Mouse (Mus musculus) kidney, embryonic 16.5 days (tissue): ENCODE data around the gene Guf1. TPM values are rescaled to one million over a fixed set of nuclear protein-coding genes. Genes with fewer than 3 reads are reported as not detected.

ENCODE experiments used
- ATAC-seq: fragments of 200-750 bp; cut with Nextera tagmentation; 2 replicates; pipeline ENCODE4 v1.8.0; 2017; ENCODE audit warnings: moderate TSS enrichment; ENCODE audit not compliant: low FRiP score, low TSS enrichment
- H3K27ac ChIP-seq: fragments of 300-500 bp; sonication (generic); 2 replicates; pipeline ENCODE4 v1.5.1; 2014; ENCODE audit warnings: low read length
- H3K27me3 ChIP-seq: fragments of 300-500 bp; sonication (generic); 2 replicates; pipeline ENCODE4 v1.6.1; 2014; ENCODE audit warnings: low read length, control low read depth, mixed read lengths; ENCODE audit not compliant: insufficient read depth
- H3K36me3 ChIP-seq: fragments of 300-500 bp; sonication (generic); 2 replicates; pipeline ENCODE4 v1.6.1; 2014; ENCODE audit warnings: low read length, control low read depth, mixed read lengths; ENCODE audit not compliant: insufficient read depth
- H3K4me1 ChIP-seq: fragments of 300-500 bp; sonication (generic); 2 replicates; pipeline ENCODE4 v1.6.1; 2014; ENCODE audit warnings: low read length, control low read depth, mixed read lengths; ENCODE audit not compliant: insufficient read depth
- H3K4me2 ChIP-seq: fragments of 300-500 bp; sonication (generic); replicated peaks from 2 replicates; pipeline ENCODE4 v1.6.1; 2014; ENCODE audit warnings: low read depth, low read length
- H3K4me3 ChIP-seq: fragments of 300-500 bp; sonication (generic); 2 replicates; pipeline ENCODE4 v1.5.1; 2014; ENCODE audit warnings: mild to moderate bottlenecking, low read length
- H3K9ac ChIP-seq: fragments of 300-500 bp; sonication (generic); replicated peaks from 2 replicates; pipeline ENCODE4 v1.6.1; 2014; ENCODE audit warnings: low read length
- H3K9me3 ChIP-seq: fragments of 300-500 bp; sonication (generic); 2 replicates; pipeline ENCODE4 v1.6.1; 2016; ENCODE audit warnings: low read length, control low read depth
- WGBS: fragments of 180-500 bp; shearing (Covaris S2); extraction: QIAGEN DNeasy Blood & Tissue Kit; methylation state at CpG from one replicate; pipeline ENCODE4 v1.1.7; 2014; 5-methylcytosine and 5-hydroxymethylcytosine counted together
- polyA plus RNA-seq: library from polyadenylated mRNA; unstranded; fragments of >200 nt; fragmentation: Nextera tagmentation; extraction: Ambion mirVana; gene quantifications from 2 replicates; pipeline ENCODE4 v1.2.1, GENCODE M21; 2015

Gene Guf1
- 42.1 and 50.8 TPM in 2 replicates for polyA plus RNA-seq

DNA sequence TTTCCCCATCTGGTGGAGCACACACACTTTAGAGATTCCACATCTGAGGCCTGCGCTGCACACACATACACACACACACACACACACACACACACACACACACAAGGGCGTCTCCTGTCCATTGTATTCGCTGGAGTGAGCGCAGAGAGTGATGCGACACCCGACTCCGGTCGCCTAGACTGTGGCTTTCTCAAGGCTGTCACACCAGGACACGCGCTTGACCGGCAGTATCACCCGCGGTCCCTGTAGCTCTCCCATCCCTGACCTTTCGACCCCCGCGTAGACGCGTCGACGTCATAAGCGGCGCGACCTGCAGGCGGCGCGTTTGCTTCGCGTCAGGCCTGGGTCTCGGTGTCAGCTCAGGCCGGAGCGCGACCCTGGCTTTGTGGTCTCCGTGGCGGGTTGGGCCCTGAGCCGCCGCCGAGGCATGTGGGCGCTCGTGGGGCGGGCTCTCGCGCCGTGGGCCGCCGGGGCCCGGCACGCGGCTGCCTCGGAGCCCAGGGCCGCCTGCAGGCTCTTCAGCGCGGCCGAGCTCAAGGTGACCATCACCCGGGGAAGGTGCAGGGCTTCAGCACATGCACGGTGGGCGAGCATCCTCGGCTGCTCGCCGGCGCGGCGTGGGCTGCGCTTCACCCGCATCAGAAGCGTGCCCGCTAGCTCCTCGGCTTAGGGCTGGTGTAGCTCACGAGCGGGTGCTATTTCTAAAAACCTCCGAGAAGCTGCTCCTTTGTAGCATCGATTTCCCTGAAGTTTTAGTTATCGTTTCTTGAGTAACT is at the start of gene Guf1:
Gene Guf1 (plus strand): TSS at position 296 of the 776 bp plus-strand sequence.
- Histone ChIP-seq H3K27ac (peak within 1 kb of the TSS; percentile 82), H3K4me1 (peaks cover 5% of the 10 kb centered on the region), H3K9ac (peak within 1 kb of the TSS; percentile 97), H3K9me3 (no peaks in the 10 kb centered on the region), H3K27me3 (no peaks in the 10 kb centered on the region), H3K4me2 (peak within 1 kb of the TSS; percentile 62), H3K36me3 (peaks cover 14% of the 10 kb centered on the region; the same call in 1 of the 2 replicates), H3K4me3 (peak within 1 kb of the TSS; percentile 92)
- under 1% methylated on average over 72 of the region's 72 CpGs for WGBS
- ATAC-seq = peak; percentile 98

DNA sequence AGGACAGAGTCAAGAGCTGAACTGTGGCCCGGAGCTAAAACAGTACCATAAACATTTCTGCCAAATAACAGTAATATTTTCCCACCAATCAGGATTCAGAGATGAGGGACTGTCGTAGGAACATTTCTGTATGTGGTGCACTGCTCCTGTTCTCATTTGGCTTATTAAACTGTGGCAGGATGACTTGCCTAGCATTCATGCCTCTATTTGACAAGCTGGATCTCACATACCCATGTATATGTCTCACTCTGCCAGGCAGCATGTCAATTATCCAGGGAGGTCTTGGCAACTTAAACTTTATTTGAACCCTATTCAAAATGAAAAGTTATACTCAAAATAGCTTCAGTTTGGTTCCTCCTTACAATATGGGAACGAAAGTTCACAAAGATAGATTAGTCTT is 49.7 kb upstream of the Guf1 start:
- Histone ChIP-seq H3K9me3 (no peaks in the 10 kb centered on the region), H3K27me3 (no peaks in the 10 kb centered on the region), H3K9ac (no peak overlapping the region), H3K4me3 (no peak overlapping the region), H3K4me1 (no peaks in the 10 kb centered on the region), H3K4me2 (no peak overlapping the region), H3K36me3 (no peaks in the 10 kb centered on the region), H3K27ac (no peak overlapping the region)
- 87% methylated on average over 3 of the region's 3 CpGs for WGBS
- no peak for ATAC-seq

DNA sequence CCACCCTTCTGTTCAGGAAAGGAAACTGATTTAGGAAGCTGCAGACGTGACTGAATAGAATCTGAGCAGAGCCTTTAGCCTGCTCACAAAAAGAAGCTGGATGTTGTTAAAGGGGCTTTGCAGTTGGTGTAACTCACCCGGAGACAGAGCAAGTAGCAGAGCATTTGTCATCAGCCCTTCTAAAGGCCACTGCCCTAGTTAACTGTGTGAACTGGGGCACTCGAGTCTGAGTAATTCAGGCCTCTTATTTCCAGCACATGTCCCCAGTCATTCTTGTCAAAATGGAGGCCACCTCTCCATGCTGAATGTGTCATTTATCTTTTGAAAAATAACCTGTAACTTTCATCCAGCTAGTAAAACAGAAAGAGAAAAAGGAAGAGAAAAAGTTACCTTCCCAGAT is 45.1 kb upstream of the Guf1 start:
- Histone ChIP-seq H3K4me1 (no peaks in the 10 kb centered on the region), H3K36me3 (no peaks in the 10 kb centered on the region), H3K27me3 (no peaks in the 10 kb centered on the region), H3K4me3 (no peak overlapping the region), H3K27ac (no peak overlapping the region), H3K4me2 (no peak overlapping the region), H3K9me3 (no peaks in the 10 kb centered on the region), H3K9ac (no peak overlapping the region)
- ATAC-seq = no peak
- 27% methylated on average over 3 of the region's 3 CpGs for WGBS

DNA sequence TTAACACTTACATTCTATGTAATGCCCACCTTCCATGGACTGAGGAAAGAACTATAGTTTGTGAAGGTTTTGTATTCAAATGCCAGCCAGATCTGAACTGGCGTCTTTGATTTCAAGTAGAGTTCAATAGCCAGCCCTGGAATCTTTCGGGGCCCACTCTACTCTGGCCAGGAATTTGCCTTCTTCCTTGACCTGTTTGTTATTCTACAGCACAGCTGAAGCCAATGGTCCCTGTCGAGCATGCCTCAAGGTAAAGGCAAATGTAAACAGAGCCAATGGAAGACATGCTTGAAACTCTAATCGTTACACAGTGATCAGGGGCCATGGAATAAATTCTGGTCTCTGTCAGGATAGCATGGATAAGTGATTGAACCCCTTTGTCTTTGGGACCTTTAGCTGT is 44.5 kb upstream of the Guf1 start:
- Histone ChIP-seq H3K9me3 (no peaks in the 10 kb centered on the region), H3K36me3 (no peaks in the 10 kb centered on the region), H3K4me1 (no peaks in the 10 kb centered on the region), H3K4me3 (no peak overlapping the region), H3K27ac (no peak overlapping the region), H3K4me2 (no peak overlapping the region), H3K9ac (no peak overlapping the region), H3K27me3 (no peaks in the 10 kb centered on the region)
- WGBS = 21% methylated on average over 4 of the region's 4 CpGs
- 0 out of 2 replicates have a peak, but pooled peaks have one; percentile 54 for ATAC-seq

DNA sequence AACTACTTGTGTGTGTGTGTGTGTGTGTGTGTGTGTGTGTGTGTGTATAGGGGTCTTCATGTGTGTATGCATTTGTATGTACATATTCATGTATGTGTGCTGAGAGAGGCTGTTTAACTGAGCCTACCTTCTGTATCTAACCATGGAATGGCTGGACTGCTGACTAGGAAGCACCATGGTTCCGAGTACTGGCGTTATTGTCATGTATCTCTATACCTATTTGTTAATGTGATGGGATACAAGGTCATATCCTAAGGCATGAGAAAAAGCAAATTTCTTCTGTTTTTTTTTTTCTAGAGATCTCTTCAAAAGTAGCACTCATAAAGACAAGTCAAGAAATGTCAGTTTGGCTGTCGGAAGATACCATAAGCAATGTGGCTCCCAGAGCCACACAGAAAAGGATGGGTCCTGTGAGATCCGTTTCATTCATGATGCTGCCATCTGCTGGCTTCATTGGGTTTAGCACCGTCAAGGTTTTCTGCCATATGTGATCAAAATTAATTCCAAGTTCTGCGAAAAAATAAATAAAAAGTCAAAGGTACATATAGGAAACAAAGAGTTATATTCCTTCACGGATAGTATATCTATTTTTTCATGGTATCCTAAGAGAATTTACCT is 36.0 kb upstream of the Guf1 start:
- no peaks in the 10 kb centered on the region for H3K9me3 ChIP-seq
- H3K4me1 ChIP-seq = no peaks in the 10 kb centered on the region
- H3K27ac ChIP-seq = no peak overlapping the region
- no peak overlapping the region for H3K9ac ChIP-seq
- no peak for ATAC-seq
- H3K4me3 ChIP-seq = no peak overlapping the region
- WGBS = 34% methylated on average over 7 of the region's 7 CpGs
- no peaks in the 10 kb centered on the region for H3K36me3 ChIP-seq
- H3K27me3 ChIP-seq = no peaks in the 10 kb centered on the region
- H3K4me2 ChIP-seq = no peak overlapping the region

DNA sequence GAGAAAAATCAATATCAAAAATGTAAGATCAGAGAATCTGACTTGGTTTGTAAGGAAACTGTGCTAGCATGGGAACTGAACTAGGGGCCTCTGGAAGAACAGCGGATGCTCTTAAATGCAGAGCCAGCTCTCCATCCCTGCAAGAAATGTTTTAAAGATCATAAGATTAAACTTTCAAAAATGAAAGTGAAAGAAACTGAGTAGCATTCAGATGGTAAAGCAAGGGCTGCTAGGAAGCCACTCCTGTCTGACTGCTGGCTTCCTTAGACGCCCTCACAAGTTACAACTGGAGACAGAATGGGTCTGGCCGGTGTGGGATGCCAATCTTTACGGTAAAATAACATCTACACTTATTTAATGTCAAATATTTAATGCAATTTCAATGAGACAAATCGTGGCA is 34.7 kb upstream of the Guf1 start:
- ATAC-seq = no peak
- H3K9me3 ChIP-seq = no peaks in the 10 kb centered on the region
- no peak overlapping the region for H3K27ac ChIP-seq
- H3K27me3 ChIP-seq = no peaks in the 10 kb centered on the region
- H3K4me2 ChIP-seq = no peak overlapping the region
- WGBS = 62% methylated on average over 5 of the region's 5 CpGs
- no peaks in the 10 kb centered on the region for H3K4me1 ChIP-seq
- no peak overlapping the region for H3K4me3 ChIP-seq
- no peaks in the 10 kb centered on the region for H3K36me3 ChIP-seq
- H3K9ac ChIP-seq = no peak overlapping the region

DNA sequence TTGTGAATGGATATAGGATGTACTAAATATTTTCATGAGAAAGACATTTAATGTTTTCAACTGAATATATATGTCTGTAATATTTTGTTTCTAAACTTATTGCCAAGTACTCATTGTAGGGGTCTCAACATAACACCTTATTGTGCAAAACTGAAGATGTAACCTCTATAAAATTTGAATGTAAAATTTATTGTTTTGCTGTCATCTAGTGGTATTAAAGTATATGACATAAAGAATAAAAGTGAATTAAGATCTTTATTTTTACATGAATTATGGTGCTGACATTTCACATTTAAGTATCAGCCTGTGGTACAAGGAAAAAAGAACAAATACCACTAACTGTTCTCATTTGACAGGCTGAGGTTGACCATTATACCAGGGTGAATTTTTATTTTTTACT is 32.8 kb upstream of the Guf1 start:
- Histone ChIP-seq H3K9ac (no peak overlapping the region), H3K9me3 (no peaks in the 10 kb centered on the region), H3K4me2 (no peak overlapping the region), H3K36me3 (no peaks in the 10 kb centered on the region), H3K4me3 (no peak overlapping the region), H3K4me1 (no peaks in the 10 kb centered on the region), H3K27me3 (no peaks in the 10 kb centered on the region), H3K27ac (no peak overlapping the region)
- no peak for ATAC-seq

DNA sequence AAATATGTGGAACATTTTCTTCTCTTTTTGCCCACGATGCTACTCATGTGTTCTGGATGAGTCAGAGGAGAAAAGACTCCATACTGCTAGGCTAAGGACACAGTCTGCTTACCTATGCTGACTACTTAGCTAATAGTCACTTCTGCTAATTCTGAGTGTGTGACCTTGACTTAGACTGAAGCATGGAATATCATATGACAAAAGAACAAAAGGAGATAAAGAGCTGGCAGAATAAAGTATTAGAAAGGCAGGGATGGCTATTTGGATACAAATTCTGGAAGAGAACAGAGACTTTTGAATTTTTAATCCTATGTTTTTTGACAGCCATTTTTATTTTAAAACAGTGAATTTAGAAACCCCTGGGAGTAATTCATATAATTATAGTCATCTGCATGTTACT is 15.0 kb upstream of the Guf1 start:
- Histone ChIP-seq H3K4me2 (no peak overlapping the region), H3K9ac (no peak overlapping the region), H3K4me3 (no peak overlapping the region), H3K4me1 (no peaks in the 10 kb centered on the region), H3K9me3 (no peaks in the 10 kb centered on the region), H3K27me3 (no peaks in the 10 kb centered on the region), H3K27ac (no peak overlapping the region), H3K36me3 (no peaks in the 10 kb centered on the region)
- 59% methylated on average over 1 of the region's 1 CpGs for WGBS
- no peak for ATAC-seq

DNA sequence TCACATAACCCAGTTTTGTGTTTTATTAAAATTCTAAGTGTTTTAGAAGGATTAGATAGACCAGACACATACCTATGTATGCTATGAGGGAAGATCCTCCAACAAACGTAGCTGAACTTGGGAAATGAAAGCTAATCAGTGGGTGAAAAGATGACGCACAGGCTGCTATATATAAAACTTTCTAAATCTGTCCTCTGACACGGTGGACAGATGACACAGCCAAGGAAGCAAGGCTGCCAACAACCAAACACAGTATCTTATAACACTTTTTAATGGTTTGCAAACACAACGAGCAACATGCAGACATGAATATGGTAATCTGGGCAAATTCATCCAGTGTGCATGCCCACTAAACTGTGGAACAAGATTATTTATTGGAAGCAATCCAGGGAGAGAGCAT is 14.2 kb upstream of the Guf1 start, which contains the start of gene Yipf7:
Gene Yipf7 (minus strand): TSS at position 160 of the 400 bp plus-strand sequence.
- no peak for ATAC-seq
- 65% methylated on average over 4 of the region's 4 CpGs for WGBS

DNA sequence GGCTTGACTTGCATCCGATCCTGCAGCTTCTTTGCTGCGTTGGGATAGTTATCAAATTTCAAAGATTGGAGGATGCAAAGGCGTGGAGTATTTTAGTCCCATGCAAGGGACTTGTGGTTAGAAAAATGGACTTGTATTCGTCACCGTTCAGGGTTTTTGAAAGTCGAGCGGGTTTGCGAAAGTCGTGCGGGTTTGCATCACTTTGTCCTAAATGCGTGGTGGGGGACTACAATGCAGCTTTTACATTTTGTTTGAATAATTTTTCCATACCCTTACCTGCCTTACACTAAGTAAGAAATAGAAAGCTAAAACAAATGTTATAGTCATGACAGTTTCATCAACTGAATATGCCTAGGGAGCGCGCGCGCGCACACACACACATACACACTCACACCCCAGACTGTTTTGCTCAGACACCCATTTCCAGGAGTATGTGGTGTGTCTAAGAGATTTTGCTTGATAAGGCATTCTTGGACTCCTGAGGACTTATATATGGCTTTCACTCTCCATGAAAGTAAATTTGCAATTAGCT is 747 bp downstream of the Guf1 start:
- H3K4me2 ChIP-seq = peak overlapping the region; percentile 62
- H3K36me3 ChIP-seq = peaks cover 16% of the 10 kb centered on the region; the same call in 1 of the 2 replicates
- WGBS = 11% methylated on average over 16 of the region's 16 CpGs
- H3K9ac ChIP-seq = peak overlapping the region; percentile 97
- peaks cover 5% of the 10 kb centered on the region for H3K4me1 ChIP-seq
- peak overlapping the region; percentile 92 for H3K4me3 ChIP-seq
- H3K9me3 ChIP-seq = no peaks in the 10 kb centered on the region
- H3K27me3 ChIP-seq = no peaks in the 10 kb centered on the region
- ATAC-seq = peak; percentile 9; the same call in 1 of the 2 replicates
- no peak overlapping the region; the same call in 1 of the 2 replicates for H3K27ac ChIP-seq

More for the DNA sequence above, 14.2 kb upstream of the Guf1 start, which contains the start of gene Yipf7:
- no peaks in the 10 kb centered on the region for H3K4me1 ChIP-seq
- no peaks in the 10 kb centered on the region for H3K27me3 ChIP-seq
- H3K4me2 ChIP-seq = no peak within 1 kb of the TSS
- H3K9ac ChIP-seq = no peak within 1 kb of the TSS
- no peak within 1 kb of the TSS for H3K27ac ChIP-seq
- no peaks in the 10 kb centered on the region for H3K36me3 ChIP-seq
- H3K9me3 ChIP-seq = no peaks in the 10 kb centered on the region
- no peak within 1 kb of the TSS for H3K4me3 ChIP-seq
